8 mouse cellular contexts compared by ENCODE assay signal in genomic region chr15:78786411-78786818, GRCm38 (mm10). TPM values are rescaled to one million over a fixed set of nuclear protein-coding genes. Genes with fewer than 3 reads are reported as not detected.
A peak's percentile ranks its signal among the peaks of the same experiment; 100 is the strongest.
DNase-seq lines count a peak whose midpoint lies in the region; ATAC-seq lines count a peak whose summit lies in the region.
"Had no signal": no experiment of that assay in that cellular context is flagged by ENCODE, and none has a peak within 500 bp of the region (broad histone marks: within the 10 kb centered on the region; RNA-seq: fewer than 3 reads in every experiment).

No protein-coding gene starts in this region.

- H3K27ac ChIP-seq in hindbrain, embryonic 16.5 days (ENCODE audit: low read depth, low read length): peak overlapping the region; percentile 51
- H3K27ac ChIP-seq in stomach, embryonic 15.5 days: peak overlapping the region; percentile 52; the same call in 1 of the 2 replicates

- H3K27me3 ChIP-seq in megakaryocyte, embryonic 14.5 days (replicated peaks): peaks cover 65% of the 10 kb centered on the region
- no peaks in the 10 kb centered on the region for H3K27me3 ChIP-seq in hindbrain, embryonic 16.5 days (replicated peaks; ENCODE audit: control insufficient read depth, insufficient read depth, low read length)
- H3K27me3 ChIP-seq in stomach, embryonic 15.5 days (replicated peaks): no peaks in the 10 kb centered on the region

- H3K9me3 ChIP-seq in megakaryocyte, embryonic 14.5 days: no peaks in the 10 kb centered on the region
- no peaks in the 10 kb centered on the region for H3K9me3 ChIP-seq in hindbrain, embryonic 16.5 days (ENCODE audit: control insufficient read depth, low read length)
- H3K9me3 ChIP-seq in stomach, embryonic 15.5 days: no peaks in the 10 kb centered on the region

- no peaks in the 10 kb centered on the region for H3K36me3 ChIP-seq in megakaryocyte, embryonic 14.5 days (replicated peaks; ENCODE audit: low read length)
- H3K36me3 ChIP-seq in hindbrain, embryonic 16.5 days (ENCODE audit: control insufficient read depth, insufficient read depth, low read length): no peaks in the 10 kb centered on the region
- no peaks in the 10 kb centered on the region for H3K36me3 ChIP-seq in stomach, embryonic 15.5 days

- intact Hi-C loops in gastrocnemius, postnatal 14 days (cut with DNase I; ENCODE audit: low total_unique reads): no loop called here

- peaks cover 78% of the 10 kb centered on the region for H3K4me1 ChIP-seq in megakaryocyte, embryonic 14.5 days
- peaks cover 8% of the 10 kb centered on the region for H3K4me1 ChIP-seq in hindbrain, embryonic 16.5 days (ENCODE audit: control insufficient read depth, insufficient read depth, low read depth, low read length)
- H3K4me1 ChIP-seq in stomach, embryonic 15.5 days: peaks cover 30% of the 10 kb centered on the region

- no peak for ATAC-seq in megakaryocyte, adult 5-6 weeks (ENCODE audit: poor library complexity, severe bottlenecking)
- ATAC-seq in hindbrain, embryonic 16.5 days: no peak
- ATAC-seq in stomach, embryonic 15.5 days (ENCODE audit: insufficient read depth, low FRiP score, low read depth): no peak
- ATAC-seq in megakaryocyte progenitor cell, adult 5-6 weeks (replicated peaks; ENCODE audit: poor library complexity): no peak

- H3K9ac ChIP-seq in hindbrain, embryonic 16.5 days (ENCODE audit: low read depth, low read length): no peak overlapping the region
- H3K9ac ChIP-seq in stomach, embryonic 15.5 days: no peak overlapping the region

- H3K4me2 ChIP-seq in hindbrain, embryonic 16.5 days (ENCODE audit: low read length): no peak overlapping the region
- H3K4me2 ChIP-seq in stomach, embryonic 15.5 days: no peak overlapping the region

- peak overlapping the region; percentile 46 for H3K4me3 ChIP-seq in megakaryocyte, embryonic 14.5 days (replicated peaks)
- no peak overlapping the region for H3K4me3 ChIP-seq in hindbrain, embryonic 16.5 days (ENCODE audit: low read length)
- no peak overlapping the region for H3K4me3 ChIP-seq in stomach, embryonic 15.5 days (replicated peaks)

- DNase-seq in gastrocnemius, postnatal 14 days: peak; percentile 69
- DNase-seq in ovary, postnatal 36 days (ENCODE audit: low spot score): no peak
- DNase-seq: cerebellum, postnatal 36 days had no signal

- 61% methylated on average over 9 of the region's 9 CpGs for WGBS in hindbrain, embryonic 16.5 days
- 79% methylated on average over 9 of the region's 9 CpGs for WGBS in stomach, embryonic 15.5 days

RNA-seq across cellular contexts. Expression of gene Mfng, which starts 13.1 kb away (rescaled TPM):
- 36.6 and 48.4 TPM in 2 replicates for polyA plus RNA-seq in megakaryocyte, embryonic 14.5 days (2012; ENCODE audit: insufficient read depth, low replicate concordance)
- 8.8 and 9.8 TPM in 2 replicates for total RNA-seq in megakaryocyte, adult 5-6 weeks (2015)
- 5.7 and 5.8 TPM in 2 replicates for total RNA-seq in megakaryocyte, adult 5-6 weeks (2017)
- 1 to 10 TPM; 5.6 to 7.1 TPM for total RNA-seq in gastrocnemius, postnatal 14 days (2021)
- polyA plus RNA-seq in hindbrain, embryonic 16.5 days (2015; fragmentation: Nextera tagmentation; extraction: Ambion mirVana): 19.7 and 20.1 TPM in 2 replicates
- polyA plus RNA-seq in stomach, embryonic 15.5 days (2015; fragmentation: Nextera tagmentation; extraction: Ambion mirVana): 18.0 and 21.1 TPM in 2 replicates
- total RNA-seq in megakaryocyte progenitor cell, adult 5-6 weeks (2015): 13.3 and 13.6 TPM in 2 replicates
- 10.0 and 10.5 TPM in 2 replicates for total RNA-seq in megakaryocyte progenitor cell, adult 5-6 weeks (2017)

RNA-seq across cellular contexts. Expression of gene Card10, which starts 16.4 kb away (rescaled TPM):
- polyA plus RNA-seq in megakaryocyte, embryonic 14.5 days (2012; ENCODE audit: insufficient read depth, low replicate concordance): 1.5 and 2.1 TPM in 2 replicates
- 2.3 and 2.7 TPM in 2 replicates for total RNA-seq in megakaryocyte, adult 5-6 weeks (2015)
- 0.92 and 1.1 TPM in 2 replicates for total RNA-seq in megakaryocyte, adult 5-6 weeks (2017)
- 1 to 10 TPM; 9.6 to 9.7 TPM for total RNA-seq in gastrocnemius, postnatal 14 days (2021)
- polyA plus RNA-seq in hindbrain, embryonic 16.5 days (2015; fragmentation: Nextera tagmentation; extraction: Ambion mirVana): 2.5 and 2.8 TPM in 2 replicates
- polyA plus RNA-seq in stomach, embryonic 15.5 days (2015; fragmentation: Nextera tagmentation; extraction: Ambion mirVana): 6.6 and 7.6 TPM in 2 replicates
- total RNA-seq in megakaryocyte progenitor cell, adult 5-6 weeks (2015): 0.20 and 0.78 TPM in 2 replicates
- total RNA-seq in megakaryocyte progenitor cell, adult 5-6 weeks (2017): 0.12 and 0.14 TPM in 2 replicates

RNA-seq across cellular contexts. Expression of gene Cdc42ep1, which starts 56.0 kb away (rescaled TPM):
- polyA plus RNA-seq in megakaryocyte, embryonic 14.5 days (2012; ENCODE audit: insufficient read depth, low replicate concordance): 1.2 and 3.7 TPM in 2 replicates
- not detected in 2 replicates for total RNA-seq in megakaryocyte, adult 5-6 weeks (2015)
- total RNA-seq in megakaryocyte, adult 5-6 weeks (2017): 0.26 TPM in 1 of 2 replicates, not detected in the other
- 10 to 100 TPM; 22.7 to 23.6 TPM for total RNA-seq in gastrocnemius, postnatal 14 days (2021)
- polyA plus RNA-seq in hindbrain, embryonic 16.5 days (2015; fragmentation: Nextera tagmentation; extraction: Ambion mirVana): 15.9 and 17.5 TPM in 2 replicates
- polyA plus RNA-seq in stomach, embryonic 15.5 days (2015; fragmentation: Nextera tagmentation; extraction: Ambion mirVana): 54.1 and 62.1 TPM in 2 replicates
- not detected in 2 replicates for total RNA-seq in megakaryocyte progenitor cell, adult 5-6 weeks (2015)
- total RNA-seq in megakaryocyte progenitor cell, adult 5-6 weeks (2017): not detected in 2 replicates

Comparison
In these comparisons a context has a peak if more than half of its experiments do, and no peak if none do; other contexts are left out.
1. RNA of gene Cdc42ep1, which starts 56.0 kb away (total RNA-seq): 22.7 to 23.6 TPM in gastrocnemius, postnatal 14 days; 0.26 TPM in megakaryocyte, adult 5-6 weeks and not detected in megakaryocyte progenitor cell, adult 5-6 weeks; every median in the first group is over 10 times any median in the second.